Mouse (Mus musculus) erythroid progenitor cell, adult 5-6 weeks (primary cell): ENCODE measurements around the gene Ssb. TPM values are rescaled to one million over a fixed set of nuclear protein-coding genes. Genes with fewer than 3 reads are reported as not detected.

Experiments used
- total RNA-seq, 2 experiments: library from RNA; stranded (forward) in 1 of 2; stranded (reverse) in 1 of 2; fragments of 150-400 nt in 1 of 2; fragments of 186-747, 209-891 nt in 1 of 2; gene quantifications; 2 replicates each; pipeline versions ENCODE4 v1.2.3 to v1.2.4; 2015 to 2017; ENCODE audit warnings: low replicate concordance in 2 of 2

Gene Ssb
- total RNA-seq, 2 experiments from 2014 or later, result 179 to 183 TPM

Other genes starting within 250 kb of the Ssb start
- gene Bbs5, start 214.4 kb upstream of the Ssb start, total RNA-seq (2015; ENCODE audit: low replicate concordance), result 9.4 TPM in 1 of 2 replicates, not detected in the other
- gene Bbs5, start 214.4 kb upstream of the Ssb start, total RNA-seq (2017; ENCODE audit: low replicate concordance), result 0.51 and 4.5 TPM in 2 replicates
- not detected in 2 replicates for gene Klhl41, start 191.4 kb upstream of the Ssb start, total RNA-seq (2015; ENCODE audit: low replicate concordance)
- not detected in 2 replicates for gene Klhl41, start 191.4 kb upstream of the Ssb start, total RNA-seq (2017; ENCODE audit: low replicate concordance)
- 2.1 and 2.5 TPM in 2 replicates for gene Fastkd1, start 148.0 kb upstream of the Ssb start, total RNA-seq (2015; ENCODE audit: low replicate concordance)
- gene Fastkd1, start 148.0 kb upstream of the Ssb start, total RNA-seq (2017; ENCODE audit: low replicate concordance), result 1.3 and 1.4 TPM in 2 replicates
- 35.7 and 45.7 TPM in 2 replicates for gene Ppig, start 139.0 kb upstream of the Ssb start, total RNA-seq (2015; ENCODE audit: low replicate concordance)
- 49.0 and 72.4 TPM in 2 replicates for gene Ppig, start 139.0 kb upstream of the Ssb start, total RNA-seq (2017; ENCODE audit: low replicate concordance)
- not detected in 2 replicates for gene Ccdc173, start 72.0 kb upstream of the Ssb start, total RNA-seq (2015; ENCODE audit: low replicate concordance)
- 1.3 TPM in 1 of 2 replicates, not detected in the other for gene Ccdc173, start 72.0 kb upstream of the Ssb start, total RNA-seq (2017; ENCODE audit: low replicate concordance)
- 10.5 and 10.9 TPM in 2 replicates for gene Phospho2, start 71.9 kb upstream of the Ssb start, total RNA-seq (2015; ENCODE audit: low replicate concordance)
- gene Phospho2, start 71.9 kb upstream of the Ssb start, total RNA-seq (2017; ENCODE audit: low replicate concordance), result 15.1 and 16.3 TPM in 2 replicates
- 4.0 and 6.7 TPM in 2 replicates for gene Klhl23, start 39.6 kb upstream of the Ssb start, total RNA-seq (2015; ENCODE audit: low replicate concordance)
- 1.6 and 12.1 TPM in 2 replicates for gene Klhl23, start 39.6 kb upstream of the Ssb start, total RNA-seq (2017; ENCODE audit: low replicate concordance)
- gene Mettl5, start 24.1 kb downstream of the Ssb start, total RNA-seq (2015; ENCODE audit: low replicate concordance), result 18.0 and 22.7 TPM in 2 replicates
- 14.1 and 25.4 TPM in 2 replicates for gene Mettl5, start 24.1 kb downstream of the Ssb start, total RNA-seq (2017; ENCODE audit: low replicate concordance)
- gene Ubr3, start 35.7 kb downstream of the Ssb start, total RNA-seq (2015; ENCODE audit: low replicate concordance), result 70.3 and 101 TPM in 2 replicates
- gene Ubr3, start 35.7 kb downstream of the Ssb start, total RNA-seq (2017; ENCODE audit: low replicate concordance), result 53.0 and 72.6 TPM in 2 replicates
- gene Myo3b, start 177.6 kb downstream of the Ssb start, total RNA-seq (2015; ENCODE audit: low replicate concordance), result 0.42 TPM in 1 of 2 replicates, not detected in the other
- gene Myo3b, start 177.6 kb downstream of the Ssb start, total RNA-seq (2017; ENCODE audit: low replicate concordance), result 0.51 TPM in 1 of 2 replicates, not detected in the other